Mouse (Mus musculus) myocyte (in vitro differentiated cells): ENCODE measurements around the gene Chchd4.

Experiments used
- CEBPB ChIP-seq: IDR thresholded peaks from 2 replicates; pipeline ENCODE4 v1.6.1; 2011; ENCODE audit warnings: mild to moderate bottlenecking, moderate library complexity; ENCODE audit not compliant: poor library complexity, insufficient read depth, severe bottlenecking
- MYOG ChIP-seq, 3 experiments: IDR thresholded peaks; one replicate each; pipeline ENCODE4 v1.6.1; 2011; ENCODE audit warnings: control low read depth in 2 of 3, low read depth in 2 of 3, mild to moderate bottlenecking in 2 of 3; ENCODE audit not compliant: insufficient read length in 2 of 3, control insufficient read depth in 1 of 3, insufficient read depth in 1 of 3

- TF ChIP-seq MYOG (IDR thresholded peaks at IDR 0.05; ENCODE audit: control insufficient read depth in 1 of 3, insufficient read depth in 1 of 3, insufficient read length in 2 of 3, low read depth in 2 of 3) (no peak), CEBPB (no peak)
Observed at GRCm38 (mm10) chr6:91452056-91452455, 21.3 kb downstream of the Chchd4 start.
